Mouse (Mus musculus) hindbrain, embryonic 16.5 days (tissue): ENCODE measurements at regions not wholly inside any gene's neighbourhood (a gene's known extent, or its start where the extent isn't known, plus 50 kb on each side); places are given as distances from the start of the nearest gene placed in this dataset.

Experiments used
- ATAC-seq: fragments of 200-750 bp; cut with Nextera tagmentation; 2 replicates; pipeline ENCODE4 v1.8.0; 2017; ENCODE audit warnings: moderate TSS enrichment, moderate library complexity
- H3K27ac ChIP-seq: fragments of 300-500 bp; sonication (generic); 2 replicates; pipeline ENCODE4 v1.5.1; 2014; ENCODE audit warnings: low read depth, mild to moderate bottlenecking, control low read depth, low read length, moderate library complexity
- H3K27me3 ChIP-seq: fragments of 300-500 bp; sonication (generic); replicated peaks from 2 replicates; pipeline ENCODE4 v1.6.1; 2014; ENCODE audit warnings: low read length; ENCODE audit not compliant: control insufficient read depth, insufficient read depth
- H3K36me3 ChIP-seq: fragments of 300-500 bp; sonication (generic); 2 replicates; pipeline ENCODE4 v1.6.1; 2014; ENCODE audit warnings: mild to moderate bottlenecking, low read length, moderate library complexity, mixed read lengths; ENCODE audit not compliant: control insufficient read depth, insufficient read depth
- H3K4me1 ChIP-seq: fragments of 300-500 bp; sonication (generic); 2 replicates; pipeline ENCODE4 v1.6.1; 2014; ENCODE audit warnings: low read depth, low read length; ENCODE audit not compliant: control insufficient read depth, insufficient read depth
- H3K4me2 ChIP-seq: fragments of 300-500 bp; sonication (generic); 2 replicates; pipeline ENCODE4 v1.6.1; 2014; ENCODE audit warnings: mild to moderate bottlenecking, low read length, control low read depth, moderate library complexity
- H3K4me3 ChIP-seq: fragments of 300-500 bp; sonication (generic); 2 replicates; pipeline ENCODE4 v1.5.1; 2014; ENCODE audit warnings: mild to moderate bottlenecking, low read length, control low read depth, moderate library complexity
- H3K9ac ChIP-seq: fragments of 300-500 bp; sonication (generic); 2 replicates; pipeline ENCODE4 v1.6.1; 2014; ENCODE audit warnings: low read depth, mild to moderate bottlenecking, control low read depth, low read length, moderate library complexity
- H3K9me3 ChIP-seq: fragments of 300-500 bp; sonication (generic); 2 replicates; pipeline ENCODE4 v1.6.1; 2014; ENCODE audit warnings: mild to moderate bottlenecking, low read length, moderate library complexity; ENCODE audit not compliant: control insufficient read depth
- WGBS: fragments of 180-500 bp; shearing (Covaris S2); extraction: QIAGEN DNeasy Blood & Tissue Kit; methylation state at CpG from one replicate; pipeline ENCODE4 v1.1.7; 2014; 5-methylcytosine and 5-hydroxymethylcytosine counted together

- Histone ChIP-seq H3K4me3 (no peak overlapping the region), H3K4me1 (no peaks in the 10 kb centered on the region), H3K27me3 (no peaks in the 10 kb centered on the region), H3K4me2 (no peak overlapping the region), H3K9me3 (no peaks in the 10 kb centered on the region), H3K36me3 (no peaks in the 10 kb centered on the region), H3K9ac (no peak overlapping the region), H3K27ac (no peak overlapping the region)
- ATAC-seq: no peak
- WGBS: 69% methylated on average over 4 of the region's 4 CpGs
These were observed 191.9 kb downstream of the Maf start for GRCm38 (mm10) chr8:115515647-115516046.

- no peak overlapping the region for H3K27ac ChIP-seq
- H3K9me3 ChIP-seq: no peaks in the 10 kb centered on the region
- H3K36me3 ChIP-seq: no peaks in the 10 kb centered on the region
- no peaks in the 10 kb centered on the region for H3K4me1 ChIP-seq
- no peak overlapping the region for H3K4me3 ChIP-seq
- WGBS: 78% methylated on average over 3 of the region's 3 CpGs
- no peak overlapping the region for H3K4me2 ChIP-seq
- ATAC-seq: no peak
- H3K27me3 ChIP-seq: no peaks in the 10 kb centered on the region
- no peak overlapping the region for H3K9ac ChIP-seq
These were observed 193.1 kb downstream of the Maf start for GRCm38 (mm10) chr8:115514485-115514884.

GRCm38 (mm10) chr8:115507180-115507579 lies 200.4 kb downstream of the Maf start:
- H3K4me2 ChIP-seq: no peak overlapping the region
- no peaks in the 10 kb centered on the region for H3K27me3 ChIP-seq
- H3K9ac ChIP-seq: no peak overlapping the region
- WGBS: 91% methylated on average over 4 of the region's 4 CpGs
- no peak overlapping the region for H3K27ac ChIP-seq
- no peaks in the 10 kb centered on the region for H3K9me3 ChIP-seq
- H3K4me3 ChIP-seq: no peak overlapping the region
- H3K4me1 ChIP-seq: no peaks in the 10 kb centered on the region
- H3K36me3 ChIP-seq: no peaks in the 10 kb centered on the region
- no peak for ATAC-seq

- 72% methylated on average over 10 of the region's 10 CpGs for WGBS
These were observed 200.9 kb downstream of the Maf start for GRCm38 (mm10) chr8:115506741-115507140.

GRCm38 (mm10) chr8:115496016-115496415 lies 211.6 kb downstream of the Maf start:
- H3K9me3 ChIP-seq: no peaks in the 10 kb centered on the region
- no peak overlapping the region for H3K9ac ChIP-seq
- H3K27me3 ChIP-seq: no peaks in the 10 kb centered on the region
- no peak overlapping the region for H3K4me2 ChIP-seq
- no peaks in the 10 kb centered on the region for H3K36me3 ChIP-seq
- H3K27ac ChIP-seq: no peak overlapping the region
- ATAC-seq: no peak
- no peaks in the 10 kb centered on the region for H3K4me1 ChIP-seq
- H3K4me3 ChIP-seq: no peak overlapping the region
- 86% methylated on average over 1 of the region's 1 CpGs for WGBS

More at GRCm38 (mm10) chr8:115506741-115507140, 200.9 kb downstream of the Maf start:
- H3K27ac ChIP-seq: no peak overlapping the region
- no peaks in the 10 kb centered on the region for H3K36me3 ChIP-seq
- H3K9ac ChIP-seq: no peak overlapping the region
- no peaks in the 10 kb centered on the region for H3K4me1 ChIP-seq
- H3K4me3 ChIP-seq: no peak overlapping the region
- H3K4me2 ChIP-seq: no peak overlapping the region
- no peaks in the 10 kb centered on the region for H3K27me3 ChIP-seq
- H3K9me3 ChIP-seq: no peaks in the 10 kb centered on the region
- no peak for ATAC-seq

GRCm38 (mm10) chr8:115494353-115494752 lies 213.2 kb downstream of the Maf start:
- no peak overlapping the region for H3K4me3 ChIP-seq
- H3K4me2 ChIP-seq: no peak overlapping the region
- no peak overlapping the region for H3K9ac ChIP-seq
- no peak overlapping the region for H3K27ac ChIP-seq
- no peaks in the 10 kb centered on the region for H3K9me3 ChIP-seq
- 95% methylated on average over 8 of the region's 8 CpGs for WGBS
- H3K36me3 ChIP-seq: no peaks in the 10 kb centered on the region
- no peak for ATAC-seq
- no peaks in the 10 kb centered on the region for H3K4me1 ChIP-seq
- no peaks in the 10 kb centered on the region for H3K27me3 ChIP-seq

GRCm38 (mm10) chr8:115486904-115487303 lies 220.7 kb downstream of the Maf start:
- WGBS: 41% methylated on average over 3 of the region's 3 CpGs
- no peaks in the 10 kb centered on the region for H3K36me3 ChIP-seq
- H3K9ac ChIP-seq: no peak overlapping the region
- no peaks in the 10 kb centered on the region for H3K9me3 ChIP-seq
- no peak overlapping the region for H3K27ac ChIP-seq
- no peak overlapping the region for H3K4me3 ChIP-seq
- no peaks in the 10 kb centered on the region for H3K27me3 ChIP-seq
- H3K4me2 ChIP-seq: no peak overlapping the region
- no peak for ATAC-seq
- H3K4me1 ChIP-seq: no peaks in the 10 kb centered on the region

- Histone ChIP-seq H3K9ac (no peak overlapping the region), H3K27ac (no peak overlapping the region), H3K4me3 (no peak overlapping the region), H3K36me3 (no peaks in the 10 kb centered on the region), H3K27me3 (no peaks in the 10 kb centered on the region; the same call in 1 of the 2 replicates), H3K4me2 (no peak overlapping the region), H3K9me3 (no peaks in the 10 kb centered on the region), H3K4me1 (no peaks in the 10 kb centered on the region)
- WGBS: 45% methylated on average over 7 of the region's 7 CpGs
- ATAC-seq: no peak
These were observed 226.5 kb downstream of the Maf start for GRCm38 (mm10) chr8:115481136-115481535.

- Histone ChIP-seq H3K9ac (no peak overlapping the region), H3K27ac (no peak overlapping the region), H3K4me3 (no peak overlapping the region), H3K4me2 (no peak overlapping the region), H3K4me1 (no peaks in the 10 kb centered on the region), H3K9me3 (no peaks in the 10 kb centered on the region), H3K36me3 (no peaks in the 10 kb centered on the region), H3K27me3 (no peaks in the 10 kb centered on the region; the same call in 1 of the 2 replicates)
- WGBS: 84% methylated on average over 11 of the region's 11 CpGs
- ATAC-seq: no peak
These were observed 229.1 kb downstream of the Maf start for GRCm38 (mm10) chr8:115478406-115479060.
